Mouse (Mus musculus): ENCODE data around the gene Popdc3. TPM values are rescaled to one million over a fixed set of nuclear protein-coding genes. Genes with fewer than 3 reads are reported as not detected.
"Not testable (repeated sequence)": the region's sequence is repeated elsewhere in the genome, so short reads cannot be mapped to it uniquely, and the experiment has no call there.

Popdc3 gene
- polyA plus RNA-seq, 1 experiment from 2014 or later = 0.92 TPM

- WGBS = 83% methylated on average over 4 of the region's 4 CpGs
- H3K9ac ChIP-seq; H3K4me1 ChIP-seq; H3K4me3 ChIP-seq; H3K9me3 ChIP-seq (replicated peaks); H3K27ac ChIP-seq; ATAC-seq (ENCODE audit: low FRiP score); H3K36me3 ChIP-seq; H3K4me2 ChIP-seq (replicated peaks): not testable (repeated sequence)
- H3K27me3 ChIP-seq = peaks cover 31% of the 10 kb centered on the region
Measured at GRCm38 (mm10) chr10:45292159-45292558, 114.3 kb downstream of the Popdc3 start.

GRCm38 (mm10) chr10:45295093-45295492, 117.2 kb downstream of the Popdc3 start:
- peaks cover 13% of the 10 kb centered on the region; the same call in 1 of the 2 replicates for H3K27me3 ChIP-seq
- no peaks in the 10 kb centered on the region for H3K36me3 ChIP-seq
- H3K4me2 ChIP-seq (replicated peaks) = no peak overlapping the region
- no peak overlapping the region for H3K27ac ChIP-seq
- H3K9ac ChIP-seq = no peak overlapping the region
- H3K9me3 ChIP-seq (replicated peaks) = no peaks in the 10 kb centered on the region
- no peaks in the 10 kb centered on the region for H3K4me1 ChIP-seq
- no peak for ATAC-seq (ENCODE audit: low FRiP score)
- H3K4me3 ChIP-seq = no peak overlapping the region
- WGBS = 80% methylated on average over 5 of the region's 5 CpGs

- no peak overlapping the region for H3K4me2 ChIP-seq (replicated peaks)
- no peaks in the 10 kb centered on the region for H3K4me1 ChIP-seq
- WGBS = 71% methylated on average over 6 of the region's 6 CpGs
- H3K27me3 ChIP-seq = no peaks in the 10 kb centered on the region
- ATAC-seq (ENCODE audit: low FRiP score) = no peak
- no peak overlapping the region for H3K27ac ChIP-seq
- no peaks in the 10 kb centered on the region for H3K36me3 ChIP-seq
- H3K9ac ChIP-seq = no peak overlapping the region
- no peaks in the 10 kb centered on the region for H3K9me3 ChIP-seq (replicated peaks)
- no peak overlapping the region for H3K4me3 ChIP-seq
Measured at GRCm38 (mm10) chr10:45298503-45298902, 120.6 kb downstream of the Popdc3 start.

- no peaks in the 10 kb centered on the region for H3K27me3 ChIP-seq
- ATAC-seq (ENCODE audit: low FRiP score) = no peak
- no peak overlapping the region for H3K9ac ChIP-seq
- no peak overlapping the region for H3K4me3 ChIP-seq
- H3K27ac ChIP-seq = no peak overlapping the region
- no peak overlapping the region for H3K4me2 ChIP-seq (replicated peaks)
- no peaks in the 10 kb centered on the region for H3K9me3 ChIP-seq (replicated peaks)
- WGBS = 90% methylated on average over 4 of the region's 4 CpGs
- H3K4me1 ChIP-seq = no peaks in the 10 kb centered on the region
- H3K36me3 ChIP-seq = no peaks in the 10 kb centered on the region
Measured at GRCm38 (mm10) chr10:45299509-45299908, 121.6 kb downstream of the Popdc3 start.

- Histone ChIP-seq H3K4me1 (no peaks in the 10 kb centered on the region), H3K27me3 (no peaks in the 10 kb centered on the region), H3K36me3 (no peaks in the 10 kb centered on the region), H3K4me3 (no peak overlapping the region), H3K27ac (no peak overlapping the region), H3K4me2 (replicated peaks) (no peak overlapping the region), H3K9ac (no peak overlapping the region), H3K9me3 (replicated peaks) (no peaks in the 10 kb centered on the region)
- no peak for ATAC-seq (ENCODE audit: low FRiP score)
- WGBS = 81% methylated on average over 14 of the region's 14 CpGs
Measured at GRCm38 (mm10) chr10:45303315-45304036, 125.6 kb downstream of the Popdc3 start.

GRCm38 (mm10) chr10:45305173-45305572, 127.3 kb downstream of the Popdc3 start:
- ATAC-seq (ENCODE audit: low FRiP score) = no peak
- Histone ChIP-seq H3K4me2 (replicated peaks) (no peak overlapping the region), H3K27me3 (no peaks in the 10 kb centered on the region), H3K4me1 (no peaks in the 10 kb centered on the region), H3K4me3 (no peak overlapping the region), H3K9me3 (replicated peaks) (no peaks in the 10 kb centered on the region), H3K36me3 (no peaks in the 10 kb centered on the region), H3K27ac (no peak overlapping the region), H3K9ac (no peak overlapping the region)
- 82% methylated on average over 5 of the region's 5 CpGs for WGBS

- H3K9ac ChIP-seq = no peak overlapping the region
- ATAC-seq (ENCODE audit: low FRiP score) = no peak
- WGBS = 77% methylated on average over 5 of the region's 5 CpGs
- peak overlapping the region; percentile 4; the same call in 1 of the 2 replicates for H3K27ac ChIP-seq
- H3K4me1 ChIP-seq = no peaks in the 10 kb centered on the region; the same call in 1 of the 2 replicates
- no peaks in the 10 kb centered on the region for H3K27me3 ChIP-seq
- H3K4me3 ChIP-seq = no peak overlapping the region
- H3K36me3 ChIP-seq = no peaks in the 10 kb centered on the region
- H3K4me2 ChIP-seq (replicated peaks) = no peak overlapping the region
- no peaks in the 10 kb centered on the region for H3K9me3 ChIP-seq (replicated peaks)
Measured at GRCm38 (mm10) chr10:45311129-45311528, 133.2 kb downstream of the Popdc3 start.

- H3K4me3 ChIP-seq = no peak overlapping the region
- WGBS = 63% methylated on average over 7 of the region's 7 CpGs
- H3K9ac ChIP-seq = no peak overlapping the region
- no peak overlapping the region for H3K27ac ChIP-seq
- no peaks in the 10 kb centered on the region for H3K36me3 ChIP-seq
- no peak overlapping the region for H3K4me2 ChIP-seq (replicated peaks)
- H3K4me1 ChIP-seq = no peaks in the 10 kb centered on the region; the same call in 1 of the 2 replicates
- no peaks in the 10 kb centered on the region for H3K9me3 ChIP-seq (replicated peaks)
- 0 out of 2 replicates have a peak, but pooled peaks have one; percentile 38 for ATAC-seq (ENCODE audit: low FRiP score)
- no peaks in the 10 kb centered on the region for H3K27me3 ChIP-seq
Measured at GRCm38 (mm10) chr10:45311624-45312023, 133.7 kb downstream of the Popdc3 start.

GRCm38 (mm10) chr10:45314865-45315264, 137.0 kb downstream of the Popdc3 start:
- WGBS = 94% methylated on average over 16 of the region's 16 CpGs
- H3K27me3 ChIP-seq = no peaks in the 10 kb centered on the region

GRCm38 (mm10) chr10:45318922-45319321, 141.0 kb downstream of the Popdc3 start:
- H3K9me3 ChIP-seq (replicated peaks) = no peaks in the 10 kb centered on the region

More at GRCm38 (mm10) chr10:45314865-45315264, 137.0 kb downstream of the Popdc3 start:
- ATAC-seq (ENCODE audit: low FRiP score) = no peak
- Histone ChIP-seq H3K4me2 (replicated peaks) (no peak overlapping the region), H3K9me3 (replicated peaks) (no peaks in the 10 kb centered on the region), H3K4me3 (no peak overlapping the region), H3K4me1 (no peaks in the 10 kb centered on the region; the same call in 1 of the 2 replicates), H3K27ac (no peak overlapping the region), H3K9ac (no peak overlapping the region), H3K36me3 (no peaks in the 10 kb centered on the region)

GRCm38 (mm10) chr10:45320296-45320695, 142.4 kb downstream of the Popdc3 start:
- H3K36me3 ChIP-seq = no peaks in the 10 kb centered on the region
- no peak overlapping the region for H3K9ac ChIP-seq
- H3K4me1 ChIP-seq = peaks cover 4% of the 10 kb centered on the region; the same call in 1 of the 2 replicates
- no peaks in the 10 kb centered on the region for H3K9me3 ChIP-seq (replicated peaks)
- H3K4me3 ChIP-seq = no peak overlapping the region
- no peak for ATAC-seq (ENCODE audit: low FRiP score)
- no peak overlapping the region for H3K4me2 ChIP-seq (replicated peaks)
- no peaks in the 10 kb centered on the region for H3K27me3 ChIP-seq
- no peak overlapping the region for H3K27ac ChIP-seq
- WGBS = 34% methylated on average over 3 of the region's 3 CpGs

More at GRCm38 (mm10) chr10:45318922-45319321, 141.0 kb downstream of the Popdc3 start:
- ATAC-seq (ENCODE audit: low FRiP score) = no peak
- Histone ChIP-seq H3K36me3 (no peaks in the 10 kb centered on the region), H3K4me3 (no peak overlapping the region), H3K4me2 (replicated peaks) (no peak overlapping the region), H3K27ac (no peak overlapping the region), H3K4me1 (peaks cover 1% of the 10 kb centered on the region; the same call in 1 of the 2 replicates), H3K9ac (no peak overlapping the region), H3K27me3 (no peaks in the 10 kb centered on the region)
- WGBS = 90% methylated on average over 5 of the region's 5 CpGs

GRCm38 (mm10) chr10:45324159-45324558, 146.3 kb downstream of the Popdc3 start:
- no peak overlapping the region for H3K9ac ChIP-seq
- H3K27me3 ChIP-seq = no peaks in the 10 kb centered on the region
- H3K36me3 ChIP-seq = no peaks in the 10 kb centered on the region
- H3K9me3 ChIP-seq (replicated peaks) = no peaks in the 10 kb centered on the region
- H3K4me3 ChIP-seq = no peak overlapping the region
- 49% methylated on average over 1 of the region's 1 CpGs for WGBS
- H3K4me1 ChIP-seq = peaks cover 4% of the 10 kb centered on the region; the same call in 1 of the 2 replicates
- no peak overlapping the region for H3K4me2 ChIP-seq (replicated peaks)
- ATAC-seq (ENCODE audit: low FRiP score) = no peak
- no peak overlapping the region for H3K27ac ChIP-seq

Data from hindbrain, embryonic 12.5 days (tissue).